In genomic region chr10:80751188-80751832, GRCm38 (mm10) we compare ENCODE assay signal across 8 mouse cellular contexts. TPM values are rescaled to one million over a fixed set of nuclear protein-coding genes. Genes with fewer than 3 reads are reported as not detected.
DNase-seq lines count a peak whose midpoint lies in the region; ATAC-seq and TF ChIP-seq lines count a peak whose summit lies in the region.

No protein-coding gene starts in this region.

- H3K4me3 ChIP-seq in limb, embryonic 14.5 days (replicated peaks; ENCODE audit: low read length): peak overlapping the region; percentile 13; the same call in 1 of the 2 replicates
- H3K4me3 ChIP-seq in midbrain, embryonic 14.5 days (replicated peaks; ENCODE audit: low read depth, low read length): no peak overlapping the region

- no peaks in the 10 kb centered on the region for H3K27me3 ChIP-seq in limb, embryonic 14.5 days (ENCODE audit: control insufficient read depth, insufficient read depth, low read length)
- H3K27me3 ChIP-seq in midbrain, embryonic 14.5 days (ENCODE audit: control insufficient read depth, insufficient read depth, low read length): no peaks in the 10 kb centered on the region

- ATAC-seq in limb, embryonic 14.5 days (ENCODE audit: low FRiP score, low read depth): no peak
- no peak for ATAC-seq in midbrain, embryonic 14.5 days (ENCODE audit: low FRiP score, low TSS enrichment)

- no peaks in the 10 kb centered on the region for H3K9me3 ChIP-seq in limb, embryonic 14.5 days (ENCODE audit: control insufficient read depth, low read length)
- H3K9me3 ChIP-seq in midbrain, embryonic 14.5 days (ENCODE audit: control insufficient read depth, low read length): no peaks in the 10 kb centered on the region

- intact Hi-C loops in gastrocnemius, postnatal 14 days (cut with DNase I; ENCODE audit: low total_unique reads): no loop called here

- no peaks in the 10 kb centered on the region for H3K36me3 ChIP-seq in limb, embryonic 14.5 days (ENCODE audit: control insufficient read depth, insufficient read depth, low read length)
- no peaks in the 10 kb centered on the region for H3K36me3 ChIP-seq in midbrain, embryonic 14.5 days (ENCODE audit: control insufficient read depth, insufficient read depth, low read length)

- H3K27ac ChIP-seq in limb, embryonic 14.5 days (replicated peaks; ENCODE audit: low read depth, low read length): 0 out of 2 replicates have a peak overlapping the region, but pooled peaks have one; percentile 2
- no peak overlapping the region for H3K27ac ChIP-seq in midbrain, embryonic 14.5 days (replicated peaks; ENCODE audit: low read depth, low read length)

- peaks cover 6% of the 10 kb centered on the region for H3K4me1 ChIP-seq in limb, embryonic 14.5 days (ENCODE audit: control insufficient read depth, insufficient read depth, low read length)
- H3K4me1 ChIP-seq in midbrain, embryonic 14.5 days (ENCODE audit: control insufficient read depth, insufficient read depth, low read length): peaks cover 5% of the 10 kb centered on the region

- no peak for TF ChIP-seq POLR2A in limb, embryonic 14.5 days (IDR thresholded peaks at IDR 0.05; ENCODE audit: borderline replicate concordance, extremely low read depth, insufficient read depth, insufficient read length)

- 8% methylated on average over 16 of the region's 16 CpGs for WGBS in limb, embryonic 14.5 days
- WGBS in midbrain, embryonic 14.5 days: 15% methylated on average over 16 of the region's 16 CpGs

- peak; percentile 37 for DNase-seq in urinary bladder, postnatal 25 days (ENCODE audit: low spot score)
- no peak for DNase-seq in urinary bladder, adult 2 months (ENCODE audit: low spot score)
- peak; percentile 56 to 64 for DNase-seq in cerebellum, postnatal 36 days
- DNase-seq in gastrocnemius, postnatal 14 days: peak; percentile 74
- DNase-seq in induced T-regulatory cell, adult 2 months (ENCODE audit: low read depth): peak; percentile 87
- peak; percentile 44 for DNase-seq in limb, embryonic 14.5 days (ENCODE audit: low spot score)
- peak; percentile 5 for DNase-seq in midbrain, embryonic 14.5 days
- DNase-seq in thymus, postnatal 0 days (ENCODE audit: low spot score): peak; percentile 45

- H3K9ac ChIP-seq in limb, embryonic 14.5 days (ENCODE audit: low read depth, low read length, severe bottlenecking): no peak overlapping the region
- no peak overlapping the region for H3K9ac ChIP-seq in midbrain, embryonic 14.5 days (replicated peaks; ENCODE audit: low read length)

- peak overlapping the region; percentile 41 for H3K4me2 ChIP-seq in limb, embryonic 14.5 days (replicated peaks; ENCODE audit: low read depth, low read length, severe bottlenecking)
- peak overlapping the region; percentile 16; the same call in 1 of the 2 replicates for H3K4me2 ChIP-seq in midbrain, embryonic 14.5 days (ENCODE audit: low read length)

RNA-seq across cellular contexts. Expression of gene Dot1l, which starts 3.7 kb away (rescaled TPM):
- polyA plus RNA-seq in urinary bladder, adult 2 months (2012; rRNA removed): 6.7 and 17.2 TPM in 2 replicates
- total RNA-seq in gastrocnemius, postnatal 14 days (2021): 10 to 100 TPM; 25.5 to 26.1 TPM
- 55.1 and 72.2 TPM in 2 replicates for polyA plus RNA-seq in limb, embryonic 14.5 days (2012; rRNA removed)
- 22.7 and 25.6 TPM in 2 replicates for polyA plus RNA-seq in limb, embryonic 14.5 days (2014; fragmentation: Nextera tagmentation; extraction: Ambion mirVana)
- polyA plus RNA-seq in midbrain, embryonic 14.5 days (2014; fragmentation: Nextera tagmentation; extraction: Ambion mirVana): 23.4 and 27.9 TPM in 2 replicates
- 10.5 and 15.0 TPM in 2 replicates for polyA plus RNA-seq in thymus, postnatal 0 days (2015; fragmentation: Nextera tagmentation; extraction: Ambion mirVana)

RNA-seq across cellular contexts. Expression of gene Ap3d1, which starts 9.2 kb away (rescaled TPM):
- polyA plus RNA-seq in urinary bladder, adult 2 months (2012; rRNA removed): 96.3 and 108 TPM in 2 replicates
- total RNA-seq in gastrocnemius, postnatal 14 days (2021): 10 to 100 TPM; 23.7 to 25.2 TPM
- 123 and 150 TPM in 2 replicates for polyA plus RNA-seq in limb, embryonic 14.5 days (2012; rRNA removed)
- polyA plus RNA-seq in limb, embryonic 14.5 days (2014; fragmentation: Nextera tagmentation; extraction: Ambion mirVana): 75.1 and 82.9 TPM in 2 replicates
- 106 and 116 TPM in 2 replicates for polyA plus RNA-seq in midbrain, embryonic 14.5 days (2014; fragmentation: Nextera tagmentation; extraction: Ambion mirVana)
- polyA plus RNA-seq in thymus, postnatal 0 days (2015; fragmentation: Nextera tagmentation; extraction: Ambion mirVana): 48.0 and 54.8 TPM in 2 replicates

RNA-seq across cellular contexts. Expression of gene Sf3a2, which starts 46.7 kb away (rescaled TPM):
- 47.0 and 47.7 TPM in 2 replicates for polyA plus RNA-seq in urinary bladder, adult 2 months (2012; rRNA removed)
- 10 to 100 TPM; 23.6 to 30.0 TPM for total RNA-seq in gastrocnemius, postnatal 14 days (2021)
- polyA plus RNA-seq in limb, embryonic 14.5 days (2012; rRNA removed): 78.0 and 102 TPM in 2 replicates
- polyA plus RNA-seq in limb, embryonic 14.5 days (2014; fragmentation: Nextera tagmentation; extraction: Ambion mirVana): 80.6 and 87.6 TPM in 2 replicates
- polyA plus RNA-seq in midbrain, embryonic 14.5 days (2014; fragmentation: Nextera tagmentation; extraction: Ambion mirVana): 57.2 and 75.1 TPM in 2 replicates
- 62.7 and 80.3 TPM in 2 replicates for polyA plus RNA-seq in thymus, postnatal 0 days (2015; fragmentation: Nextera tagmentation; extraction: Ambion mirVana)

RNA-seq across cellular contexts. Expression of gene Plekhj1, which starts 47.1 kb away (rescaled TPM):
- polyA plus RNA-seq in urinary bladder, adult 2 months (2012; rRNA removed): 60.6 and 79.2 TPM in 2 replicates
- 10 to 100 TPM; 21.4 to 23.1 TPM for total RNA-seq in gastrocnemius, postnatal 14 days (2021)
- polyA plus RNA-seq in limb, embryonic 14.5 days (2012; rRNA removed): 109 and 110 TPM in 2 replicates
- 119 and 121 TPM in 2 replicates for polyA plus RNA-seq in limb, embryonic 14.5 days (2014; fragmentation: Nextera tagmentation; extraction: Ambion mirVana)
- polyA plus RNA-seq in midbrain, embryonic 14.5 days (2014; fragmentation: Nextera tagmentation; extraction: Ambion mirVana): 107 and 116 TPM in 2 replicates
- polyA plus RNA-seq in thymus, postnatal 0 days (2015; fragmentation: Nextera tagmentation; extraction: Ambion mirVana): 137 and 140 TPM in 2 replicates

RNA-seq across cellular contexts. Expression of gene Izumo4, which starts 49.3 kb away (rescaled TPM):
- polyA plus RNA-seq in urinary bladder, adult 2 months (2012; rRNA removed): 68.7 and 88.2 TPM in 2 replicates
- total RNA-seq in gastrocnemius, postnatal 14 days (2021): 1 to 10 TPM; 3.2 to 3.5 TPM
- 64.5 and 66.1 TPM in 2 replicates for polyA plus RNA-seq in limb, embryonic 14.5 days (2012; rRNA removed)
- 14.4 and 15.9 TPM in 2 replicates for polyA plus RNA-seq in limb, embryonic 14.5 days (2014; fragmentation: Nextera tagmentation; extraction: Ambion mirVana)
- polyA plus RNA-seq in midbrain, embryonic 14.5 days (2014; fragmentation: Nextera tagmentation; extraction: Ambion mirVana): 22.4 and 25.1 TPM in 2 replicates
- 17.8 and 20.1 TPM in 2 replicates for polyA plus RNA-seq in thymus, postnatal 0 days (2015; fragmentation: Nextera tagmentation; extraction: Ambion mirVana)
